Mouse (Mus musculus): ENCODE results near the gene Stt3a.

Stt3a gene

DNA sequence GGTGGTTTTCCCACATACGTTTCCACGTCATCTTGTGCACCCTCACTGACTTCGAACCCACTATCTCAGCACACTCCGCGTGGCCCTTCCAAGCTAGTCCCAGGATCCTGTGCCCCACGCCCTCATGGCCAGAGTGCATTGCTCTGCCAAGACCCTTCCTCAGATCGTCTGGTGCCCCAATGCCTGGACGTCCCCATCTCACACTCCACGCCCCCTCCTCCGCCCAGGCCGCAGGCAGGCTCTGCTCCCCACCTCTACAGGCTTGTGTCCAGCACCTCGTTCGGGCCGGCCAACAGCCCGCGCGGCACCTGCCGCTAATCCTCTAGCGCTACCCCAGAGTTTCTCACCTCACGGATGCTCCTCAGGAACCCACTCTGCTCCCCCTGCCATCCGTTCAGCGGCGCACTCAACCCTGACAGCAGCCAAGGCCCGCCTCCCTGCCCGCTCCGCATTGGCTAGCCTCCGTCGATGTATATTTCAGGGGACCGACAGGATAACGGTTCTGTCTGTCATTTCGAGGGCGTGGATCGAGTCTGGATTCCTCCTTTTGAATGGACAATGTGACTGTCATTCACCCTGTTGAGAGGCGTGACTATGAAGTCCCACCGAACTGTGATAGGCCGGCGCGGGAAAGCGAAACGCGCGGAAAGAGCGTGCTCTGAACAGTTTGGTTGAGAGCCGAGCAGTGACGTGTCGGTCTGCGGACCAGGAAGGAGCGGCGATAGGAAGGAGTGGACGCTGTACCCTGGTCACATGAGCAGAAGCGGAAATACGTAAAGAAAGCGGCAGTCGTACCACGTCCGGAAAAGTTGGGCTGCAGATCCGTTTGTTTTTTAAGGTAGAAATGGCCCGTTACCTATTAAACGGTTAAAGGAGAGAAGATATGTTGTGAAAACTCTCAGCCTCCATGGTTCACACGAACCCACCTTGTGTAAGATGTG, at the start of gene Stt3a:
TSS of gene Stt3a (minus strand) at position 477 of the 941 bp plus-strand sequence.
- peak; percentile 98 for DNase-seq (ENCODE audit: low spot score)

DNA sequence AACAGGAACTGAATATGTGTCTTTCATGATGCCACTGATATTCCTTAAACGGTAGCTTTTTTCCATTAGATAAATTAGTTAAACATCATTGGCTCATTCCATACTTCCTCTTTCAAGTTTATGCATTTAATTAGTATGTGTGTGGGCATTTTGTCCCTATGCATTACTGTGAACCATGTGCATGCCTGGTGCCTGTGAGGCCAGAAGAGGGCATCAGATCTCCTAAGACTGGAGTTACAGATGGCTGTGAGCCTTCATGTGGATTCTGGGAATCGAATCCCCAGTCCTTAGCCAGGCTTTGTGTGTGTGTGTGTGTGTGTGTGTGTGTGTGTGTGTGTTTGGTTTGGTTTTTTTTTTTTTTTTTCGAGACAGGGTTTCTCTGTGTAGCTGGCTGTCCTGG, 47.0 kb upstream of the Stt3a start:
- no peak for DNase-seq (ENCODE audit: low spot score)

DNA sequence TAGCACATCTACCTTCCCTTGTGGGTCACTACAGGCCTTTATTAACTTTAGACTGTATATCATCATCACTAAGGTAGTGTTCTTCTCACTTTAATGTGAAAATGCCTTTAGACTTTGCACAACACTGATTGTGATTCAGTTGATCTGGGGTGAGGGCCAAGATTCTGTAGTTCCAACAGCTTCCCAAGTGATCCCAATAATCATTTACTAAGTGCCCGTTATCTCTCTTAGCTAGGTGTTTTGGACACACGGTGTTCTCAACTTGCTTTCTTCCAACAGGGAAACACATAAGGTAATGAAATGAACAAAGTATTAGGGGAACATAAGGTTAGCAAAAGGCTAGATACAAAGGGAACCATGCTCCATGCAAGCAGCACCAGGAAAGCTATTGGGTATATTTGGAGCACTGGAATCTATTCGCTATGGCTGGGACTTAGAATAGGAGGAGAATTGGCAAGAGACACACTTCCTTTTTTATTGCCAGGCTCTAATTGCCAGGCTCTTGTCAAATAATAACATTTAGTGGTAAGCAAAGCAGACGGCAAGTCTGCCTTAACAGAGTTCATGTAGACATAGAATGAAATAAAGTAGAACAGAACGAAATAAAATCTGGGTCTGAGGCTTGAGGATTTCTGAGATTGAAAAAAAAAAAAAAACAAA, 40.8 kb upstream of the Stt3a start:
- no peak for DNase-seq (ENCODE audit: low spot score)

DNA sequence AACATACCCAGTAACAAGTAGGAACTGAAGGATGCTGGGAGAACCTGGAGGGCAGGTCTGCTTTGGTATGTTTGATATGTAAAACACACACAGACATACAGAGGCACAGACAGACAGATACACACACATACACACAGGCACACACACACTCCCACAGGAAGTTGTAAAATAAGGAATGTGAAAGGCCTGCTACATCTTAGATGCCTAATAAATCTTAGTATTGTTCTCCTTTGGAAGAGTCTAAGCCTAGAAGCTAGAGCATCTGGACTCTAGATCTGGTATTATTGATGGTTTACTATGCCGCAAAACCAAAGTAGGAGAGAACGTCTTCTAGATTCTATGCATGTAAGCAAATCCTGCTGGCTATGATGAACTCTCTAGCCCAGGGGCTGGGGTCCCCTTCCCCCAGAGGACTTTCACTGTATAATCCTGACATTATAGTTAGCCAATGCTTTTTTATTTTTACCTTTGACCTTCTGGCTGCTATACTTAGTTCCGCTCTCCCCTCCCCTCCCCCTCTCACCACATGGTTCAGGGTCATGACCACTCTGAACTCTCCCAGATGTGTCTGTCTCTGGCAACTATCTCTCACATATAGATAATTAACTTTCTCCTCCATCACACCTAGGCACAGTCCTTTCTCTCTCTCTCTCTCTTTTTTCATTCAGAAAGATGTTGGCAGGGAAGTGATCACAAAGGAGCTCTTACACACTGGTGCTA, 37.9 kb upstream of the Stt3a start:
- DNase-seq (ENCODE audit: low spot score), result no peak

DNA sequence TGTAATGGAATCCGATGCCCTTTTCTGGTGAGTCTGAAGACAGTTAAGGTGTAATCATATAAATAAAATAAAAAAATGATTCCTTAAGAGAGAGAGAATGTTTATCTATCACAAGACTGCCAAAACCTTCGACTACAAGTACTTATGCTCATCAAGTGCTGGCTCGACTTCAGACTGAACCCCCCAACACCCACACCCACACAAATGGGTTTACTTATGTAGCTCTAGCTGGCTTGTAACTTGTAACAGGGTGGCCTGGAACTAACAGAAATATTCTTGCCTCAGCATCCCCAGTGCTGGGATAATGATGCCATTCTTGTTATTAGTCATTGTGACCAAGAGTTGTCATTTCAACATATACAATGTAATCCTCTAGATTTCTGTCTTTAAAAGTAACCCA, 36.4 kb upstream of the Stt3a start:
- DNase-seq (ENCODE audit: low spot score), result no peak

DNA sequence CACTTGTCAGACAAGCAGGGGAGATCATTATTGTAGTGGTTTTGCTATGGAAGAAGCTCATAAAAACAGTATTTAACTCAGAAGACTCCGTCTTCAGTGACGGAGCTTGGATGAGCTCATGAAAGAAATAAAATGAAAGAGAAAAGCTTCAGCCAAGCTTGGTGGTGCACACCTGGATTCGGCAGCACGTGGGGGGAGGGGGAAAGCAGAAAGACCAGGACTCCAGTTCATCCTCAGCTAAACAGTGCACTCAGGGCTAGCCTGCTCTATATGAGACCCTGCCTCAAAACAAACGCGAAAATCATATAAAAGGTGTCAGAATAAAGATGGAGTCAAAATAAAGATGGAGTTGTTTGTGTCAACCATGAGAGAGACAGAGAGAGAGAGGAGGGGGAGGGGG, 35.9 kb upstream of the Stt3a start:
- DNase-seq (ENCODE audit: low spot score), result no peak

DNA sequence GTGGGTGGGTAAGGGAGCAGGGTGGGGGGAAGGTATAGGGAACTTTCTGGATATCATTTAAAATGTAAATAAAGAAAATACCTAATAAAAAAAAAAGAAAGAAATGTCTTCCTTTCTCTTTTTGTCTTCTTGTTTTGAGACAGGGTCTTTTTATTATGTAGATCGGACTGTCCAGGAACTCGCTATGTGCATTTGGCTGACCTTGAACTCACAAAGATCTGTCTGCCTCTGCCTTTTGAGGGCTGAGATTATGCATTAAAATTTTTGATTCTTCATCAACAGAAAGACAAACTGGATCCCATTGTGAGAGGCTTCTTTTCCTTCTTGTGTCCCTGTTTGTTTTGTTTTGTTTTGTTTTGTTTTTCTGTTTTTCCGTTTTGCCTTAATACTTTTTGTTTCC, 35.5 kb upstream of the Stt3a start:
- DNase-seq (ENCODE audit: low spot score), result no peak

DNA sequence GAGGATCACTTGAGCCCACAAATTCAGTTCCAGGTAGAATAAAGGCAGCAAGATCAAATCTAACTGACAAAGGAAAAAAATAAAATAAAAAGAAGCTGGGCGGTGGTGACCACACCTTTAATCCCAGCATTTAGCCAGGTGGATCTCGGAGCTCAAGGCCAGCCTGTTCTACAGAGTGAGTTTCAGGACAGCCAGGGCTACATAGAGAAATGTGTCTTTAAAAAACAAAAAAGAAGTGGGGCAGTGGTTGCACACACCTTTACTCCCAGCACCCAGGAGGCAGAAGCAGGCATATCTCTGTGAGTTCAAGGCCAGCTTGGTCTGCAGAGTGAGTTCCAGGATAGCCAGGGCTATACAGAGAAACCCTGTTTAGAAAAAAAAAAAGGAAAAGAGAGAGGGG, 34.5 kb upstream of the Stt3a start:
- DNase-seq (ENCODE audit: low spot score), result no peak

DNA sequence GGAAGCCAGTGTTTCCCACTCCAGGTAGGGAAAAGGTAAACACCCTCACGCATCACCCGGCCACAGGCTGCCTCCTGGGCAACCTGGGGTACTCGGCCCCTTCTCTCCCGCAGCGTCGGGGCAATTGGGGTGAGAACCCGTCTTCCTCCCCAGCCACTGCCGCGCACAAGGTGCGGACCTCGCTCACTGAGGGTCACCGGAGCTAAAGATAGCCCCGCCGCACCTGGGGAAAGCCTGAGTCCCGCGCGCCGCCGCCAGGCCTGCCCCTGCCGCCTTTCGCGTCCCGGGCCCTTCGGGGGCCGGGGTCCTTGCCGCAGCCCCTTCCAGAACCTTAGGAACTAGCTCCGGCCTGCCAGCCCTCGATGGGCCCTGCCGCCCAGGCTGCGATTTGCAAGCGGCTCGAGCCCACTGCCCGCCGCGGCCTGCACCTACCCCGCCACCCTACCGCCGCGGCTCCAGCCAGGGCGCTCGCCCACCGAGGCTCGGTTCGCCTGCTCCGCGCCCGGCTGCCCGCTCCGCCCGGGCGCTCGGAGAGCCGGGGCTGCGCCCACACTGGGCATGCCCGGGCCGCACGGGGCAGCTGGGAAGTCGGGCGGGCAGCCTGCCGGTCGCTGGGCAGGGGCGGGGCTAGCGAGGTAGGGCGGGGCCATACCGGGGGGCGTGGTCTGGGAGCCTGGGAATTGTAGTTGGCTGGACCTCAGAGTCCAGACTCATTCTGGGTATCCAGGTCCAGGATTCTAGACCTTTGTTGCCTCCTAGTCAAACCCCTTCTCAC, 29.5 kb upstream of the Stt3a start, which contains the start of gene Ei24:
TSS of gene Ei24 (minus strand) at position 613 of the 775 bp plus-strand sequence.
- DNase-seq (ENCODE audit: low spot score), result peak; percentile 84

DNA sequence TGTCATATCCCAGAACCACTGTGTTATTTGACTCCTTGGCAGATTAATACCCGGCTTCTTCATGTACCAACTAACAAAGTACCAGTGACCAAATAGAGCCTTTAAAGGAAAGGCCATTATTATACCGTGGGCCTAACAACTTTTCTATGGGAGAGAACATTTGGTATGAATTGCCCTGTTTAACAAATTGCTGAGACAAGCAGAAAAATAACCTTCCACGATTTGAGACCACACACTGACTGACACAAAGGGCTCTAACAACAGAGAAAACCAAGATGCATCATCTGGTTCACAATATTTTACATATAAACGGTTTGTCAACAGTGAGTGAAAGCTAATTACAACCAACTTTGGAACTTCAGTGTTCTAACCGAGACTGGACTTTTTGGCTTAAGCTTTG, 28.7 kb upstream of the Stt3a start:
- no peak for DNase-seq (ENCODE audit: low spot score)

DNA sequence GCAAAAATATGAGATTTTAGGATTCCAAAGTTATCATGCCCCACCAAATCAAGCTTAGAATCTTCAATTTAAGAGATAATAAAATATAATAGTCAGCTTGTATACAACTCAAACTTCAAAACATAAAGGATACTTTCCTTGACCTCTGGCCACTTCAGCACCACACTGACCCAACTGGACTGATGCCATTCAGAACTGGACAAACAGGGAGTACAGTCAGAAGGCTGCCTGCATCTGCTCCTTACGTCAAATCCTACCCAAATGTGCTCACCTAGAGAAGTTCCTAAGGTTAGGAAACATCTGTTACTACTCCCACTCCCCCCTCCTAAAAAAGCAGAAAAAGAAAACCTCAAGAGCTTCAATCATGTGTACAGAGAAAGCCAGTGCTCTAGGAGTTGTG, 28.1 kb upstream of the Stt3a start:
- DNase-seq (ENCODE audit: low spot score), result no peak

DNA sequence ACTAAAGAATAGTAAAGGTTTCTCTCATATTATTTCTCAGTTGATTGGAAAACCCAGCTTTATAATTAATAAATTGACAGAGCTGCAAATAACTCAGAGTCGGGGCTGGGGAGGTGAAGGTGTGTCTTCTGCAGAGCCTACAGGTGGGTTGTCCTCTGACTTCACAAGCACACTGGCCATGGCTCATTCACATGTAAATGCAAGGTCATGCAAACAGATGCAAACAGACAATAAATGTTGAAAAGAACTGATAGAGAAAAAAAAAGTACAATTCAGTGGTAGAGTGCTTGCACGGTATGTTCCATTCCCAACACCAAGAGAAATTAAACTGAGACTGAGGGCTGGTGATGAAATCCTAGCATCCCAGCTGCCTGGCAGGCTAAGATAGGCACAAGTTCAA, 27.0 kb upstream of the Stt3a start:
- DNase-seq (ENCODE audit: low spot score), result no peak

DNA sequence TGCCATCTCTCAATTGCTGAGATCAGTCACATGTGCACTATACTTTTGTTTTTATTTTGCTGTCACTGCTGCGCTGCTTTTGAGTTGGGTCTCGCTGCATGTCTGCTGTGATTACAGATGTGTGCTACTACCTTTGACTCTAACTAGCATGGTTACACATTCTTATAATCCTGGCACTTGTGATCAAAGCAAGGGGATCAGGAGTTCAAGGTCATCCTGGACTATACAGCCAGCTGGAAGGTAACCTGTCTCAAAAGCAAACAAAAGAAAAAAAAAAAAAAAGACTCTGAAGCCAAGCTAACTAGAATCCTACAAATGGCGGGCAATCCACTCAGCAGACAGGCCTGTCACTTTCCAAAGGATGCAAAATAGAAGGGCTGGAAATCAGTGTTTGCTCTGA, 24.7 kb upstream of the Stt3a start:
- DNase-seq (ENCODE audit: low spot score), result no peak

DNA sequence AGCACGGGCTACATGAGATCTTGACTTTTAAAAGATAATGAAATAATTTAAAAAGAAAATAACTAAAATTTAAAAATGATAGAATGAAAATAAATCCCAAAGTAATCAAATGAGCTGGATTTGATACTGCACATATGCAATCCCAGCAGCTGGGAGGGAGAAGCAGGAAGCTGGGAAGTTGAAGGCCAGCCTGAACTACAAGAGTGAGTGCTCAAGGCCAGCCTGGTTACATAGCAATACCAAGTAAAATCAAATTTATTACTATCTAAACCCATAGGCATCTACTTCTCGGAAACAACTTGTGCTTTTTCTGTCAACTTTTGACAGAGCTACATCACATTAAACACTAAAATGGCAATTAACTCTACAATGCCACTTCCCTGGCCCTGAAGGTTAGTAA, 16.4 kb upstream of the Stt3a start:
- no peak for DNase-seq (ENCODE audit: low spot score)

DNA sequence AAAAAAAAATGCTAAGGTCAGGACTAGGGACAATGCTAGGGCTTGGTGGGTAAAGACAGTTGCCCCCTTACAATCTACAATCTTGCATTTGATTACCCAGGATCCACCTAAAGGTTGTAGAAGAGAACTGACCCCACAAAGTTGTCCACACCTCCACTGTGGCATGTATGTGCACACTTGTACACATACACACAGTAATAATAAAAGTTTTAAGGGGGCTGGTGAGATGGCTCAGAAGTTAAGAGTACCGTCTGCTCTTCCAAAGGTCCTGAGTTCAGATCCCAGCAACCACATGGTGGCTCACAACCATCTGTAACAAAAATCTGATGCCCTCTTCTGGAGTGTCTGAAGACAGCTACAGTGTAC, 1.6 kb upstream of the Stt3a start:
- no peak for DNase-seq (ENCODE audit: low spot score)

DNA sequence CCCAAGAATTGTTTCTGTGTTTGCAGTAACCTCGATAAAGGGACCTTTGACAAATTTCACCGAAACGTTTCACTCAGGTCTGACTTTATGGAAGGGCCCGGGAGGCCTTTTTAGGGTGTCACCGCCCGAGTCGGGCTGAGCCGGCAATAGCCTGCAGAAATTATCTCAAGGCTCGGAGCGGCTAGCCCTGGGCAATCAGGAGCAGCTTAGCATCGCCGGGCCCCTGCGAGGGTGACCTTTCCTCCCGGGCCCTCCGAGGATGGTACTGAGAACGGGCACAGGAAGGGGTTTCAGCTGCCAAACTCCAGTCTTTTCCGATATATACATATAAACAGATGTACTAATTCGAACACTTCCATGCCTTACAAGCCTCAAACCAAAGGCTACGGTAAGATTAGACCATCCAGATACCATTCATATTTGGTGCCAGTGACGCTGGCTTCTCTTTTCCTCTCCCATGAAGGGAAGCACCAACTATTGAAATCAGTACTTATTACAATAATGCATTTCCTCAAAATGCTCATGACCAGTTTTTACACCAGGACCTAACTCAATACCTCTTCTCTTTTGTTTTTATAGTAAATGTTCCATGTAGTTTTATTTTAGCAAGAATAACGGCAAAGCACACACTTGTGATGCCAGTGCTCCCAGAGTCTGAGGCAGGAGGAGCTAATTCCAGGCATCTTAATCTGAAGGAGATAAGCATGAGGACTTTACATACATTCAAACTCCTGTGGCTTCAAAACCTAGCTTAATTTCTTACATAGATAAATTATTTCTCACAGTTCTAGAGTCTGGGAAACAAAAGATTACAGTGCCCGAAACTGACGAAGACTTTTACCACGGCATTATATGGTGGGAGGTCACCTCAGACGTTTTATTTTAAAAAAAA, 923 bp upstream of the Stt3a start:
- DNase-seq (ENCODE audit: low spot score), result peak; percentile 19

DNA sequence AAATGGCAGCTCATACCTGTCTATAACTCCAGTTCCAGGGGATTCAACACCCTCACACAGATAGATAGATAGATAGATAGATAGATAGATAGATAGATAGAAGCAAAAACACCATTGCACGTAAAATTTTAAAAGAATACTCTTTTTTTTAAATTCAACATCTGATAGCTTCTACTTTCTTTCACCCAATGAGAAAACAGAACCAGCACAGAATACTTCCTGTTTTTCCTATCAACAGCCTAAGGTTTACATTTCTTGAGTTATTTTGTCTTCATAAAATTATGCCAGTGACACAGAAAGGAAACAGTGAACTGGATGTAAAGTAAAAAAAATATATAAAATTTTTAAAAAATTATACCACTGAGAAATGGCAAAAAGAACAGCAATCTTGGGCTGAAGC, 3.1 kb downstream of the Stt3a start:
- DNase-seq (ENCODE audit: low spot score), result no peak

DNA sequence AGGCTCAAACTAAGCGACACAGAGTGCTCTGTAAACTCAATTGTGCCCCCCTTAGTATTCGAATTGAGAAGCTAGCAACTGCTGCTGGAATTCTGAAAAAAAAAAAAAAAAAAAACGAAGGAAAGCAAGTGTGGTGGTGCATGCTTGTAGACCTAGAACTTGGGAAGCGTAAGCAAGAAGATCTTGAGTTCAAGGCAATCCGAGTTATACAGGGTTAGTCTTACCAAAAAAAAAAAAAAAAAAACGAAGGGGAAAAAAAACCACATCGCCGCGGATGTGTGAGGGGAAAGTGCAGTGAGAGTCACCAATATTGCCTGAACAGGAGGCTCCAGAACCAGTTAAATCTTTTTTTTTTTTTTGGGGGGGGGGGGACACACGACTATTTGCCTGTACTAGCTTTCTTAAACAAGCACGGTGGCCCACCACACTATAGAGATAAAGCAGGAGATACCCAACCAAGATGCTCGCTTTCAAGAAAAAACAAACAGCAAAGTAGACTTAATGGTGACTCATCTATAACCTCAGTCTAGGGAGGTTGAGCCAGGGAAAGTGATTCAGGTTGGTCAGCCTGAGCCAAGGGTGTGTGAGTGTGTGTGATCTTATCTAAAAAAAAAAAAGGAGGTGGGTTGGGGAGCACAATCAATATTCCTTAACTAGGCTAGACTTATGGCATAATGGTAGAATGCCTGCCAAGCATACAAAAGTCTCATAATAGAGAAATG, 40.3 kb downstream of the Stt3a start, which contains the start of gene Chek1:
TSS of gene Chek1 (minus strand) at position 32 of the 722 bp plus-strand sequence.
- no peak for DNase-seq (ENCODE audit: low spot score)

DNA sequence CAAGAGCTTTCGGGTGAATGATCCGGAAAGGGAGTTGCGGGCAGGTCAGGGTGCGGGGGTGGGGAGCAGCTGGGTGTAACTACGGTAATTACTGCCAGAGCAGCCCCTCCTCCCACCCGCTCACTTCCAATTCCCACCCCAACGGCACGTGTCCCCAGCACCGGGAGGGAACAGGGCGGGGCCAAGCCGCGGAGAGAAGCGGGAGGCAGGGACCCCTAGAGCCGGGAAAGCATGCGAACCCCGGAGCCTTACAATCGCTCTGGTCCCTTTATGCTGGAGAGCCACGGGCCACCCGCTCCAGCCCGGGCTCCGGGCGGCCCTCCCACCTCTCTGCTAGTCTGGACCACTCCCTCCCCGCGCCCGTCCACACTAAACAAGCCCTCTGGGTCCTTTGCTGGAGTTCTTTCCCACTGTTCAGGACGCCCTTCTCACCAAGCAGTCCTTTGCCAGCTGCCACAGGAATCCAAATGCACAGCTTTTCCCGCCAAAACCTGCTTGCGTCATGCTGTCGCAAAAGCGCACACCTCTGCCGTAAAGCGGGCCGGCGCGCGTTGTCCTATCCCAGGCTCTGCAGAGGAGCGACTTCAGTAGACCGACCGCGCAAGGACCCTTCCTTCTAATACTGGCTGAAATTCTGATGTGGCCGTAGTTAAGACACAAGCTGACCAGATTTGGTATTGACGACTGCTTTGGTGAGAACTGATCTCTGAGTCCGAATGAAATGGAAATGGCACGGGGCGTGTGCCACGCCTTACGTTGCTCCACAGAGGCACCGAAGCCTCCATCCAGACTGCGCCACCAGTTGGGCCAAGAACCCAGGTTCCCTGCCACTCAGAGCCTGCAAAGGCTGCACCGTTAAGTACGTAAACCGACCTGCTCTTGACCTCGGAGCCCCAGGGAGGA, 41.1 kb downstream of the Stt3a start:
- DNase-seq (ENCODE audit: low spot score), result peak; percentile 88

Data from left cerebral cortex, adult 11 months (tissue).